Mouse (Mus musculus) neural tube, embryonic 11.5 days (tissue): ENCODE measurements around the gene Trpc4ap. TPM values are rescaled to one million over a fixed set of nuclear protein-coding genes. Genes with fewer than 3 reads are reported as not detected.

ENCODE experiments used
- ATAC-seq: fragments of 200-750 bp; cut with Nextera tagmentation; 2 replicates; pipeline ENCODE4 v1.8.0; 2017; ENCODE audit warnings: moderate number of reproducible peaks, mild to moderate bottlenecking, moderate TSS enrichment, moderate library complexity; ENCODE audit not compliant: insufficient read depth, low FRiP score, low TSS enrichment
- DNase-seq: peaks from one replicate; pipeline ENCODE4 v3.0.0-alpha.2; 2015; ENCODE audit warnings: low spot score
- H3K27ac ChIP-seq: fragments of 300-500 bp; sonication (generic); 2 replicates; pipeline ENCODE4 v1.5.1; 2014; ENCODE audit warnings: low read depth, mild to moderate bottlenecking, low read length
- H3K27me3 ChIP-seq: fragments of 300-500 bp; sonication (generic); 2 replicates; pipeline ENCODE4 v1.6.1; 2014; ENCODE audit warnings: mild to moderate bottlenecking, low read length, mixed read lengths; ENCODE audit not compliant: control insufficient read depth, insufficient read depth
- H3K36me3 ChIP-seq: fragments of 300-500 bp; sonication (generic); 2 replicates; pipeline ENCODE4 v1.6.1; 2014; ENCODE audit warnings: mild to moderate bottlenecking, low read length, moderate library complexity, mixed read lengths; ENCODE audit not compliant: control insufficient read depth, insufficient read depth
- H3K4me1 ChIP-seq: fragments of 300-500 bp; sonication (generic); 2 replicates; pipeline ENCODE4 v1.6.1; 2014; ENCODE audit warnings: low read length, mixed read lengths; ENCODE audit not compliant: control insufficient read depth, insufficient read depth
- H3K4me2 ChIP-seq: fragments of 300-500 bp; sonication (generic); 2 replicates; pipeline ENCODE4 v1.6.1; 2014; ENCODE audit warnings: low read depth, mild to moderate bottlenecking, moderate library complexity
- H3K4me3 ChIP-seq: fragments of 300-500 bp; sonication (generic); 2 replicates; pipeline ENCODE4 v1.5.1; 2014; ENCODE audit warnings: low read depth, low read length
- H3K9ac ChIP-seq: fragments of 300-500 bp; sonication (generic); 2 replicates; pipeline ENCODE4 v1.6.1; 2014; ENCODE audit warnings: mild to moderate bottlenecking, low read length
- H3K9me3 ChIP-seq: fragments of 300-500 bp; sonication (generic); 2 replicates; pipeline ENCODE4 v1.6.1; 2016; ENCODE audit warnings: low read length; ENCODE audit not compliant: control insufficient read depth
- WGBS: fragments of 180-500 bp; shearing (Covaris S2); extraction: QIAGEN DNeasy Blood & Tissue Kit; methylation state at CpG from one replicate; pipeline ENCODE4 v1.1.7; 2014; 5-methylcytosine and 5-hydroxymethylcytosine counted together
- microRNA counts: library from miRNA; unstranded; fragments of <30 nt; microRNA quantifications from one replicate; lab custom pipeline; 2015
- microRNA-seq: library from miRNA; unstranded; fragments of <30 nt; microRNA quantifications from one replicate; pipeline ENCODE4, GENCODE M21; 2016
- polyA plus RNA-seq: library from polyadenylated mRNA; unstranded; fragments of >200 nt; fragmentation: Nextera tagmentation; extraction: Ambion mirVana; gene quantifications from 2 replicates; pipeline ENCODE4 v1.2.1, GENCODE M21; 2014

Trpc4ap gene
- polyA plus RNA-seq, 1 experiment from 2014 or later: 166 TPM

DNA sequence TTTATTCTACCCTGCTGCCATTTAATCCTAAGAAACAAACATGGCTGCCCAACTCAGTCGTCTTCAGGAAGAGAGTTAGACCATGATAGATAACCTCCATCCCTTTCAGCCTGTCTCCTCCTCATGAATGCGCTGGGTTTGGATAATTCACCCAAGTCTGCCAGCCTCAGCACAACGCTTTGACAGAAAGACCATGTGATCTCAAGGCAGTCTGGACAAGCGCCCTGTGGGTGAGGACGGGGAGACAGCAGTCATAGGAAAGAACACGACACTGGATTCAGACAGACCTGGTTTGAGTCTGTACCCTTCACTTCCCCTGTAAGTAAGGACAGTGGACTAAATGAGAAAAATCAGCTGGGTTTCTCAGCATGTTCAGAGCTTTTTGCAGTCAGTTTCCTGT lies 102.7 kb downstream of the Trpc4ap start:
- DNase-seq (no peak), ATAC-seq (no peak)
- H3K27me3 ChIP-seq: no peaks in the 10 kb centered on the region
- no peak overlapping the region for H3K4me3 ChIP-seq
- 74% methylated on average over 6 of the region's 6 CpGs for WGBS
- no peaks in the 10 kb centered on the region for H3K36me3 ChIP-seq
- H3K9me3 ChIP-seq: no peaks in the 10 kb centered on the region
- H3K4me2 ChIP-seq: no peak overlapping the region
- H3K27ac ChIP-seq: no peak overlapping the region
- peaks cover 5% of the 10 kb centered on the region; the same call in 1 of the 2 replicates for H3K4me1 ChIP-seq
- no peak overlapping the region for H3K9ac ChIP-seq

DNA sequence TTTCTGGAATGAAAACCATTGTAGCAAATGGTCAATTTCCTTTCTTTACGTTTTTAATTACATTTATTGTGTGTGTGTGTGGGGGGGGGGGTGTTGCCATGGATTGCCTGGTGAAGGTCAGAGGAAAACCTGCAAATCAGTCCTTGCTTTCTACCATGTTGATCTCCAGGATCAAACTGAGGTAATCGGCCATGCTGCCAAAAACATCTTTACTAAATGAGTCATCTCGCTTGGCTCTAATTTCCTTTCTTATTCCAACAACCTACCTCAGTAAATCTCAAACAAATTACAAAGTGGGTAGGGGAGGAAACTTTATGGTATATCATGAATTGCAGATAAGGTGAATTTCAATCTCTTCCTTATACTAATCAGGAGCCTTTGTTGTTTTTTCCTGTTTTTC lies 104.0 kb downstream of the Trpc4ap start:
- DNase-seq (no peak), ATAC-seq (no peak)
- Histone ChIP-seq H3K27me3 (no peaks in the 10 kb centered on the region), H3K4me2 (no peak overlapping the region), H3K9ac (no peak overlapping the region), H3K4me1 (peaks cover 5% of the 10 kb centered on the region; the same call in 1 of the 2 replicates), H3K9me3 (no peaks in the 10 kb centered on the region), H3K27ac (no peak overlapping the region), H3K36me3 (no peaks in the 10 kb centered on the region), H3K4me3 (no peak overlapping the region)
- WGBS: 82% methylated on average over 3 of the region's 3 CpGs

DNA sequence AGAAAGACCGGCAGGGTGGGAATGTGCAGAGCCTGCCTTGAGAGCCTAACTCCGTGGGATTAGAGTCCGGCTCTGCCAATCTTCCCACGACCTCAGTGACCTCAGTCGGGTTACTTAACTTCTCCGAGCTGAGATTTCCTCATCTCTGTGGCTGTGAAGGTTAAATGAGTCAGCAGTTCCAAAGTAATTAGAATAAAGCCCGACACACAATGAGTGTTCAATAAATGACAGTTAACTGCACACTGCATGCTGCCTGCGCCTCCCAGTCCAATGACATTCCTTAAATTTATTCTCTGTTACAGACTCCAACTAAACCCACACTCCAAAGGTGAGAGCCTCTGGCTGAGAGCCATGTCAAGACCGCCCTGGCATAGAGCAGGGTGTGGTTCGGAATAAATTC lies 106.7 kb downstream of the Trpc4ap start:
- Histone ChIP-seq H3K27ac (no peak overlapping the region), H3K4me1 (no peaks in the 10 kb centered on the region), H3K4me2 (no peak overlapping the region), H3K36me3 (no peaks in the 10 kb centered on the region), H3K27me3 (no peaks in the 10 kb centered on the region), H3K9ac (no peak overlapping the region), H3K9me3 (no peaks in the 10 kb centered on the region), H3K4me3 (no peak overlapping the region)
- 75% methylated on average over 10 of the region's 10 CpGs for WGBS
- DNase-seq (no peak), ATAC-seq (no peak)

DNA sequence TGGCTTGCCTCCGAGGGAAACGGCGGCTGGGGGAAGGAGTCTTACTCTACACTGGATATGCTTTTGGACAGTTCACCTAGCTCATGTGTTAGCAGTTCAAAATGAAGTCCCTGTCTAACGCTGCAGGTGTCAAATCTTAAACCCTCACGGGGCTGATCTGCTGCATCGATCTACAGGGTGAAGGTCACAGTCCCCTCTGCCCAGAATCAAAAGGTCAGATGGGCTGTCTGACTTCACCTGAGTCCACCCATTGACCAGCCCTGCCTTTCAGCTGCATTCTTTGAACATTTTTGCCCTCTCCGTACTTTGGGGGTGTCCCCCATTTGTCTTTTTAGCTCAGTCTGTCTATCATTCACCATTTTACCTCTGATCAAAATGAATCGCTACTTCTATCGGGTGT lies 107.1 kb downstream of the Trpc4ap start:
- Histone ChIP-seq H3K36me3 (no peaks in the 10 kb centered on the region), H3K9me3 (no peaks in the 10 kb centered on the region), H3K27ac (no peak overlapping the region), H3K4me1 (no peaks in the 10 kb centered on the region), H3K27me3 (no peaks in the 10 kb centered on the region), H3K9ac (no peak overlapping the region), H3K4me3 (no peak overlapping the region), H3K4me2 (no peak overlapping the region)
- DNase-seq (no peak), ATAC-seq (no peak)
- WGBS: 88% methylated on average over 9 of the region's 9 CpGs

MicroRNA genes within 50 kb of the gene (microRNA counts, 519-probe panel; counts per million panel counts)
- microRNA mmu-miR-499 (lab: Ali Mortazavi, UCI): 171 counts per million, percentile 57 among the panel's probes with 10 or more counts

Small RNA genes lying within 50 kb of the gene (microRNA-seq; reads per million reads assigned to microRNA genes)
- gene Mir499: 11.2 reads per million, percentile 23 among the genes with 10 or more reads in this experiment

Other genes starting within 250 kb of the Trpc4ap start
- gene Ncoa6, start 218.5 kb downstream of the Trpc4ap start, polyA plus RNA-seq: 33.7 and 34.7 TPM in 2 replicates
- 22.0 and 28.8 TPM in 2 replicates for gene Acss2, start 174.4 kb downstream of the Trpc4ap start, polyA plus RNA-seq
- gene Ggt7, start 174.1 kb downstream of the Trpc4ap start, polyA plus RNA-seq: 14.4 and 17.1 TPM in 2 replicates
- gene Gss, start 99.6 kb downstream of the Trpc4ap start, polyA plus RNA-seq: 15.5 and 15.7 TPM in 2 replicates
- gene Myh7b, start 81.2 kb downstream of the Trpc4ap start, polyA plus RNA-seq: 1.5 and 1.8 TPM in 2 replicates
- gene Edem2, start 37.1 kb upstream of the Trpc4ap start, polyA plus RNA-seq: 33.1 and 36.0 TPM in 2 replicates
- gene Gm17581, start 43.5 kb upstream of the Trpc4ap start, polyA plus RNA-seq: not detected in 2 replicates
- gene Procr, start 58.7 kb upstream of the Trpc4ap start, polyA plus RNA-seq: 2.6 and 2.8 TPM in 2 replicates
- gene Mmp24, start 83.0 kb upstream of the Trpc4ap start, polyA plus RNA-seq: 4.3 and 5.7 TPM in 2 replicates
- gene BC029722, start 127.0 kb upstream of the Trpc4ap start, polyA plus RNA-seq: 11.1 and 12.2 TPM in 2 replicates
- 199 TPM in 2 replicates for gene Eif6, start 134.5 kb upstream of the Trpc4ap start, polyA plus RNA-seq
- gene Fam83c, start 142.5 kb upstream of the Trpc4ap start, polyA plus RNA-seq: 0.15 and 0.27 TPM in 2 replicates
- gene Uqcc1, start 237.9 kb upstream of the Trpc4ap start, polyA plus RNA-seq: 84.7 and 88.6 TPM in 2 replicates
- not detected in 2 replicates for gene Gm15557, start 248.3 kb upstream of the Trpc4ap start, polyA plus RNA-seq